Mouse (Mus musculus) stomach, postnatal 0 days (tissue): ENCODE measurements around the gene Abcc8. TPM values are rescaled to one million over a fixed set of nuclear protein-coding genes. Genes with fewer than 3 reads are reported as not detected.

Experiments
- ATAC-seq: fragments of 200-750 bp; cut with Nextera tagmentation; 2 replicates; pipeline ENCODE4 v1.8.0; 2017; ENCODE audit not compliant: low FRiP score, low TSS enrichment
- DNase-seq: peaks from one replicate; pipeline ENCODE4 v3.0.0-alpha.2; 2016; ENCODE audit warnings: low spot score
- H3K27ac ChIP-seq: fragments of 300-500 bp; sonication (generic); replicated peaks from 2 replicates; pipeline ENCODE4 v1.5.1; 2014; ENCODE audit warnings: mild to moderate bottlenecking, control low read depth
- H3K27me3 ChIP-seq: fragments of 300-500 bp; sonication (generic); 2 replicates; pipeline ENCODE4 v1.6.1; 2014; ENCODE audit warnings: low read length; ENCODE audit not compliant: control insufficient read depth, insufficient read depth
- H3K36me3 ChIP-seq: fragments of 300-500 bp; sonication (generic); 2 replicates; pipeline ENCODE4 v1.6.1; 2014; ENCODE audit warnings: low read length, mixed read lengths; ENCODE audit not compliant: control insufficient read depth, insufficient read depth
- H3K4me1 ChIP-seq: fragments of 300-500 bp; sonication (generic); replicated peaks from 2 replicates; pipeline ENCODE4 v1.6.1; 2014; ENCODE audit warnings: antibody characterized with exemption; ENCODE audit not compliant: control insufficient read depth, insufficient read depth
- H3K4me2 ChIP-seq: fragments of 300-500 bp; sonication (generic); replicated peaks from 2 replicates; pipeline ENCODE4 v1.6.1; 2014; ENCODE audit warnings: low read depth, mild to moderate bottlenecking, control low read depth, moderate library complexity
- H3K4me3 ChIP-seq: fragments of 300-500 bp; sonication (generic); 2 replicates; pipeline ENCODE4 v1.5.1; 2014; ENCODE audit warnings: low read depth, low read length, control low read depth
- H3K9ac ChIP-seq: fragments of 300-500 bp; sonication (generic); 2 replicates; pipeline ENCODE4 v1.6.1; 2014; ENCODE audit warnings: mild to moderate bottlenecking, low read length, control low read depth, mixed read lengths
- H3K9me3 ChIP-seq: fragments of 300-500 bp; sonication (generic); 2 replicates; pipeline ENCODE4 v1.6.1; 2016; ENCODE audit warnings: low read length; ENCODE audit not compliant: control insufficient read depth
- CTCF ChIP-seq: IDR thresholded peaks from 2 replicates; pipeline ENCODE4 v1.5.1; 2016; ENCODE audit warnings: antibody characterized with exemption, low read depth, mild to moderate bottlenecking, moderate library complexity
- EP300 ChIP-seq: optimal IDR thresholded peaks from 2 replicates; pipeline ENCODE3; 2016; ENCODE audit warnings: antibody characterized with exemption
- WGBS: fragments of 180-500 bp; shearing (Covaris S2); extraction: QIAGEN DNeasy Blood & Tissue Kit; methylation state at CpG from one replicate; pipeline ENCODE4 v1.1.7; 2014; 5-methylcytosine and 5-hydroxymethylcytosine counted together
- polyA plus RNA-seq: library from polyadenylated mRNA; unstranded; fragments of >200 nt; fragmentation: Nextera tagmentation; extraction: Ambion mirVana; gene quantifications from 2 replicates; pipeline ENCODE4 v1.2.1, GENCODE M21; 2015

Gene Abcc8
- polyA plus RNA-seq, 1 experiment from 2014 or later, result 3.6 TPM

DNA sequence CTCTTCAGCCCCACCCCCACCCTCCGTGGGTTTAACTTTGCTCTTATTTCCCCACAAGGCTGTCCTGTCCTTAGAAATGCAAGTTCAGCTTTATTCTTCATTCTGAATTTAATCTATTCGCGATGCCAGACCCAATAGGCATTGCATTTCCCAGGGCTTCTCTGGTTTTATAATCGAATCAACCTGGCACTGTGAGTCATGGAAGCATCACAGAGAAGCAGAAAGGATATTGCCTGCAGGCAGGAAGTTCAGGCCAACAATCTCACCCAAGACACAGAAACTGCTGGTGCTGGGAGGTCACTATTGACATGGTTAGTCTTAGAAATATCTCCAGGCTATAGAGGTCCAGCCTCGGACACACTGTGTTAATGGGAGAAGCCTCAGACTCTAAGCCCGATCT lies 30.4 kb upstream of the Abcc8 start:
- no peaks in the 10 kb centered on the region for H3K27me3 ChIP-seq
- TF ChIP-seq EP300 (no peak), CTCF (no peak)
- DNase-seq (no peak), ATAC-seq (no peak)
- H3K9me3 ChIP-seq, result no peaks in the 10 kb centered on the region
- WGBS, result 79% methylated on average over 6 of the region's 6 CpGs
- no peak overlapping the region for H3K4me3 ChIP-seq
- no peak overlapping the region for H3K4me2 ChIP-seq
- H3K4me1 ChIP-seq, result no peaks in the 10 kb centered on the region
- H3K9ac ChIP-seq, result no peak overlapping the region
- no peaks in the 10 kb centered on the region for H3K36me3 ChIP-seq
- H3K27ac ChIP-seq, result no peak overlapping the region

DNA sequence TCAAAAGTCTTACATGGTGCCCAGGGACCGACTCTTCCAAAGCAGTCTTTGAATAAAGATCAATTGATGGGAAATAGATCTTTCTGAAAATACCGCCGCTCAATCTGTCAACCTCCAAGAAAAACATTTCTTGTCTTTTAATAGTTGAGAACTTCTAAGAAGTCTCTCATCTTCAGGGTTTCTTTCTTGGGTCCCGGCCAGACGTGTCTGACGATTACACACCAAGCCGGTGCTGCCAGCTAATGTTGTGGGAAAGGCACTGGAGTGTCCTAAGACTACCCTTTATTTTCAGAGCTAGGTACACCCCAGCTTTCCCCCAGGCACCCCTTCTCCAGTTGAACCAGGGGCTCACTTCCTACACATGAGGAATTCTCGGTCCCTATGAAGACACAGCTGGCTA lies 28.3 kb upstream of the Abcc8 start:
- H3K27ac ChIP-seq, result no peak overlapping the region
- H3K9me3 ChIP-seq, result no peaks in the 10 kb centered on the region
- no peak overlapping the region for H3K4me2 ChIP-seq
- ATAC-seq, result no peak
- no peak for DNase-seq
- H3K4me3 ChIP-seq, result no peak overlapping the region
- H3K36me3 ChIP-seq, result no peaks in the 10 kb centered on the region
- no peak overlapping the region for H3K9ac ChIP-seq
- no peaks in the 10 kb centered on the region for H3K27me3 ChIP-seq
- WGBS, result 88% methylated on average over 8 of the region's 8 CpGs
- no peak for TF ChIP-seq CTCF
- no peak for TF ChIP-seq EP300
- H3K4me1 ChIP-seq, result no peaks in the 10 kb centered on the region

DNA sequence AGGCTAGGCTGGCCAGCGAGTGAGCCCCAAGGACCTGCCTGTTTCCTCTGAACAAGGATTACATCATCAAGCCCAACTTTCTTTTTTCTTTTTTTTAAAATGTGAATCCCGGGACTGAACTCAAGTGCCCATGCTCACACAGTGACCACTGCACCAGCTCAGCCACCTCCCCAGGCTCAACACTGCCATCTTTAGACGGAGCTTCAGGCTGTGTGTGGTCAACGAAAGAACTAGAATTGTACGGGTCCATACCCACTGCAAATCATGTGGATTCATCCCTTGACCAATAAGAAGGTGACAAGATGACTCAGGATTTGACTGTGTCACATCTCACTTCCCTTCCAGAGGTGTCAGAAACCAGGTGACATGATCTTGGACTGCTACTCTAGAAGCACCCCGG lies 24.9 kb upstream of the Abcc8 start:
- no peaks in the 10 kb centered on the region for H3K9me3 ChIP-seq
- H3K9ac ChIP-seq, result no peak overlapping the region
- DNase-seq (no peak), ATAC-seq (no peak)
- no peak overlapping the region for H3K27ac ChIP-seq
- no peak overlapping the region for H3K4me2 ChIP-seq
- no peak overlapping the region for H3K4me3 ChIP-seq
- H3K4me1 ChIP-seq, result no peaks in the 10 kb centered on the region
- TF ChIP-seq EP300 (no peak), CTCF (peak; percentile 50)
- no peaks in the 10 kb centered on the region for H3K27me3 ChIP-seq
- 71% methylated on average over 6 of the region's 6 CpGs for WGBS
- H3K36me3 ChIP-seq, result no peaks in the 10 kb centered on the region

DNA sequence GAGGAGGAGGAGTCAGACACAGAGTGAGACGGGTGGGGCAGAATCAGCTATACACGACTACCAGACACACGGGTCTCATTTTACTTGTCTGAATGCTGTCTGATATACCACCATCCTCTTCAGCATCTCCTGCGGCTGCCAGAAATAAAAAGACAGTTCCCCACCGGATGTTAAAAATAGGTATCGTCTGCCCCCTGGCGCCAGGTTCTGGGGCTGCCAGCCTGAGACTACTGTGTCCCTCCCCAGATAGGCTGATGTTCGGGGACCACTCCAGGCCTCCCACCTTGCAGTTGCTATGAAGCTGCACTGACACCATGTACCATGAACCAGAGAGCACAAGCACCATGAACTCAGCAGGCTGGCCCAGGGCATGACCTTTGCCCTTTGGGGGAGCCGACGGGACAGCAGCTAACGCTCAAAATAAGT lies 24.2 kb upstream of the Abcc8 start:
- DNase-seq, result peak; percentile 60
- H3K27me3 ChIP-seq, result no peaks in the 10 kb centered on the region
- TF ChIP-seq CTCF (peak; percentile 68), EP300 (no peak)
- H3K4me3 ChIP-seq, result no peak overlapping the region
- no peak overlapping the region for H3K4me2 ChIP-seq
- H3K9me3 ChIP-seq, result no peaks in the 10 kb centered on the region
- no peaks in the 10 kb centered on the region for H3K4me1 ChIP-seq
- WGBS, result 39% methylated on average over 11 of the region's 11 CpGs
- no peak overlapping the region for H3K27ac ChIP-seq
- no peaks in the 10 kb centered on the region for H3K36me3 ChIP-seq
- H3K9ac ChIP-seq, result no peak overlapping the region
- ATAC-seq, result 0 out of 2 replicates have a peak, but pooled peaks have one; percentile 7

DNA sequence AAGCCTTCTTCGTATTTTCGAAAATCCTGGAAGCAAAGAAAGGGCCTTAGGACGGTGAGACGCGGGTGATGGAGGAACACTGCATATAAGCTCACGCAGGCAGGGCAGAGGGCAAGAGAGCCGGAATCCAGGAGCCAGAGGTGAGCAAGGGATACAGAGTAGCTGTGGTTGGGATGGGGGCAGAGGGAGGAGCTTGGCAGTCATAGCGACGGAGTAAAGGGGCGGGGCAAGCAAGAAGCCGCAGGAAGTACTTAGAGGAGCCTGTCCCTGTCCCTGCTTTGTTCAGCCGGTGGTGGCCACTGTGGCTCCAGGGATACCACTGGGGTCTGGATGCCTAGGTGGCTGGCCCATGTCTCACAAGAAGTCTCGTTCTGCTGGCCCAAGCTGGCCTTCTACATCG lies 21.8 kb upstream of the Abcc8 start:
- H3K4me1 ChIP-seq, result no peaks in the 10 kb centered on the region
- TF ChIP-seq CTCF (no peak), EP300 (no peak)
- ATAC-seq, result no peak
- H3K27ac ChIP-seq, result no peak overlapping the region
- no peak for DNase-seq
- no peak overlapping the region for H3K9ac ChIP-seq
- H3K9me3 ChIP-seq, result no peaks in the 10 kb centered on the region
- no peak overlapping the region for H3K4me3 ChIP-seq
- no peak overlapping the region for H3K4me2 ChIP-seq
- 24% methylated on average over 14 of the region's 14 CpGs for WGBS
- H3K27me3 ChIP-seq, result no peaks in the 10 kb centered on the region
- H3K36me3 ChIP-seq, result no peaks in the 10 kb centered on the region

DNA sequence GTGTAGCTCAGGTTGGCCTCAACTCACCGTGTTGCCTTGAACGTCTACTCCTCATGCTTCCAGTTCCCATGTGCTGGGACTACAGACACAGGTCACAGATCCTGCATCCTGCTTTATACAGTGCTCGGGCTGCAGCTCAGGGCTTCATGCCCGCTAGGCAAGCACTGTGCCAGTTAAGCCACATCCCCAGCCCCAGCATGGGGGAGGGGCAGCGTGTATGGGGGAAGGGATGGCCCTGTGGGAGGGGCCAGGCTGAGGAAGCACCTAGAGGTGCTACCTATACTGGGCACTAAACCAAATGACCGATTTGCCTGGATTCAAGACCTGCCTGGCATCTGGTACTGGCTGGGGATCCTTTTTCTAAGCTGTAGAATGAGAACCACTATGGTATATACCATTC lies 20.2 kb upstream of the Abcc8 start:
- Histone ChIP-seq H3K27ac (no peak overlapping the region), H3K4me2 (no peak overlapping the region), H3K9me3 (no peaks in the 10 kb centered on the region), H3K9ac (no peak overlapping the region), H3K36me3 (no peaks in the 10 kb centered on the region), H3K4me1 (no peaks in the 10 kb centered on the region), H3K27me3 (no peaks in the 10 kb centered on the region), H3K4me3 (no peak overlapping the region)
- TF ChIP-seq CTCF, result no peak
- TF ChIP-seq EP300, result no peak
- no peak for ATAC-seq
- no peak for DNase-seq
- WGBS, result 70% methylated on average over 6 of the region's 6 CpGs
